Mouse (Mus musculus): ENCODE results near the gene Acot4.
"Not testable (repeated sequence)": the region's sequence is repeated elsewhere in the genome, so short reads cannot be mapped to it uniquely, and the experiment has no call there.

The Acot4 gene

GRCm38 (mm10) chr12:84084581-84084980 is 46.4 kb downstream of the Acot4 start:
- no peak for DNase-seq

- DNase-seq: not testable (repeated sequence)
These were observed 56.5 kb downstream of the Acot4 start for GRCm38 (mm10) chr12:84094666-84095065.
